Mouse (Mus musculus) MN1 (cell line): Measurements from ENCODE around the gene Prkch.
"Not testable (repeated sequence)": the region's sequence is repeated elsewhere in the genome, so short reads cannot be mapped to it uniquely, and the experiment has no call there.

ENCODE experiments used
- DNase-seq: peaks from one replicate; pipeline ENCODE4 v3.0.0-alpha.2; 2016; ENCODE audit warnings: low spot score

The Prkch gene

DNA sequence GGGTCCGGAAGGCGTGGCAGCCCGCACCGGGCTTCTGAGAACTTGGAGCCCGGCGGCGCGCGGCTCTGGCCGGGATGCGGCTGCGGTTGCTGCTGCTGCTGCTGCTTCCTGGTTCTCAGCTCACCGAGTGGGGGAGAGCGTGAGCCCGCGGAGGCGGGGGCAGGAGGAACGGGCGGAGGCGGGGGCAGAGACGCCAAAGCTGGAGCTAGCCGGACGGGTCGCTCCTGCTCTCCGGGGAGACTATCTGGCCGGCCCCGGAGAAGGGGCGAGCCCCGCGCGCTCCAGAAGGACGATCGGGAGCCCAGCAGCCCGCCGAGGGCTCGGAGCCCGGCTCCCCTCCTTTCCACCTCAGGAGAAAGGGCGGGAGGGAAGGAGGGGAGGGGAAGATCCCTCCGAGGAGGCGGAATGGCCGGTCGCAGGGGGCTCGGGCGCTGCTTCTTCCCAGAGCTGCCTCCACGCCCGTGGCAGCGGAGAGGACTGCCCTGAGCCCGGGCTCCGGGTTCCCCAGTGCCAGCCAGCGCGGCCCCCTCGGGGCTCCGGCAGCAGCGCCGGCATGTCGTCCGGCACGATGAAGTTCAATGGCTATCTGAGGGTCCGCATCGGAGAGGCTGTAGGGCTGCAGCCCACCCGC is at the start of gene Prkch:
Prkch (plus strand) TSS at position 187 of the 631 bp plus-strand sequence.
- no peak for DNase-seq

- no peak for DNase-seq
These were observed 47.0 kb upstream of the Prkch start for GRCm38 (mm10) chr12:73537499-73538138.

- not testable (repeated sequence) for DNase-seq
These were observed 46.5 kb upstream of the Prkch start for GRCm38 (mm10) chr12:73538139-73538508.

- no peak for DNase-seq
These were observed 45.4 kb upstream of the Prkch start for GRCm38 (mm10) chr12:73539151-73539550.

DNA sequence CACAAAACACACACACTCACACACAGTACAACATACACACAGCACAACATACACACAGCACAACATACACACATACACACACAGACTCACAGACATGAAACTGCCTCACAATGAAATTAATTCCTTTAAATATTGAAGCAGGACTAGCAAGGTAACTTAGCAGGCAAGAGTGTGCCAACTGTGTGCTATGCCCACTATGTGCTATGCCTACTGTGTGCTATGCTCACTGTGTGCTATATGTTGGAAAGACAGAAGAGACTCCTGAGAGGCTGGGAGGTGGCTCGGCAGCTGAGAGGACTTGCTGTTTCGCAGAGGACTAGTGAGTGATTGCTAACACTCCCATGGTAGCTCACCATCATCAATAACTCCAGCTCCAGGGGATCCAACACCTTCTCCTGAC is 44.2 kb upstream of the Prkch start:
- no peak for DNase-seq

DNA sequence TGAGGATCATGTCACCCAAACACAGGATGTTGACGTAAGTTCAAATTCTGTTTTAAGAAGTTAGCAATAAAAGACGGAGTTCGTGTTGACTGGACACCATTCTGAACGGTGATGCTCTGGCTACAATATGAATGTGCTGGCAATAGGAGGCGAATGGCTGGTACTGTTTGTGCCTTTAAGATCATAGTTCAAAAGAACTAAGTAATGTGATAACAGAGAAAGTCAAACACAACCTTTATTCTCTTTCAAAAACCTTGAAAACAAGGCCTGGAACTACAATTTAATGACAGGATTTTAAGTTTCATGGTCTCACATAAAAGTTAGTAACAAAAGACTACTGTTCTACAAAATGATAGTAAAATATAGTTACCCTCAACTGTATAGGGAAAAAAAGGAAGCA is 41.4 kb upstream of the Prkch start:
- no peak for DNase-seq

DNA sequence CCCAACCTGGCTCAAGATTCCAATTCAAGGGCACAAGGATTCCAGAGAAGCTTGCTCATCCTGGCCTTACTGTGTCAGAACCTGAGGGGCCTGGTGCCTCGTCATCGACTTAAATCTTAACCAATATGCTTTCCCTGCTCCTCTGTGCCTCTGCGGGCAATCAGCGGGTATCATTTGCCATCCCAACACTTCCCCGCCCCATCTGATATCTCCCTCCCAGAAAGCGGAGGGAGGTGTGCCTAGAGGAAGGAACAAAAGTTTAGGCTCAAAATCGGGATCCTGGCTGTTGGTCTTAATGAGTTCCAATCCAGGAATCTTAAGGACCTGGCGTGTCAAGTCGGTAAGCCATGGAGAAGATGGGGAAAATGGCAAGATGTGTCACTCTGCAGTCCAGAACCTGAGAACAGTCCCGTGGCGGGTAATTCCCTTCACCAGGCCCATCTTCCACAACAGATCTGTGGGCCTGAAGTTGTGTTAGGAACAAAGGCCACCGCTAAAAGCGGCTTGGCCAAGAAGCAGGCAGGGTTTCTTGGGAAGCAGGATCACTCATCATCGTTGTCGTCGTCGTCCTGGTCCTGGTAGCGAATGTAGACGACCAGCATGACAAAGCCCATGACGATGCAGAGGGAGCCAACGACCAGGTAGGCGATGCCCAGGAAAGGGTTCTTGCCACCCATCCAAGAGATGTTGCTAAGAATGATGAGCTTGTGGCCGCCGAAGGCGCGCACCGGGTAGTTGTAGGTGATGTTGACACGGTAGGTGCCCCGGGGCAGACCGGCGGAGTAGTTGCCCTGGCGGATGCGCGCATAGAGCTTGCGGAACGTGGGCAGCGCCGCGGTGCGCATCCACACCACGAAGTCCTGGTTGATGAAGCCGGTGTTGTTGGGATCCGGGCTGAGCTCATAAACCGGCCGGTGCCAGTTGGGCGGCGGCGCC is 39.6 kb upstream of the Prkch start:
- no peak for DNase-seq

DNA sequence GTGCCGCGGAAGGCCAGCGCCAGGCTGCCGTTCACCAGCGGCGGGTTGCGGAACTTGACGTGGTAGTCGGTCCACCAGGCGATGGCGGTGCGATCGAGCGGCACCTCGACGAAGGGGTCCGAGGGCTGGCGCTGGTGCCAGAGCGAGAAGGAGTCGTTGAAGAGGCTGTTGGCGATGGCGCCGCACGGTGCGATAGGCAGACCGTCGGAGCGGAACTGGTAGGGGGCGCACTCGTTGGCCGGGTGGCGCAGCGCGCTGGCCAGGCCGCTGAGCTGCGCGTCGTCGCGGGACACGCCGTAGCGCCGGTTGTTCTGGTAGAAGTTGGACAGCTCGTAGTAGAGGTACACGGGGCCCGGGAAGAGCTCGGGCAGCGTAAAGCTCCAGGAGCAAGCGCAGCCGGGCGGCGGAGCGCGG is 38.9 kb upstream of the Prkch start:
- DNase-seq: no peak

DNA sequence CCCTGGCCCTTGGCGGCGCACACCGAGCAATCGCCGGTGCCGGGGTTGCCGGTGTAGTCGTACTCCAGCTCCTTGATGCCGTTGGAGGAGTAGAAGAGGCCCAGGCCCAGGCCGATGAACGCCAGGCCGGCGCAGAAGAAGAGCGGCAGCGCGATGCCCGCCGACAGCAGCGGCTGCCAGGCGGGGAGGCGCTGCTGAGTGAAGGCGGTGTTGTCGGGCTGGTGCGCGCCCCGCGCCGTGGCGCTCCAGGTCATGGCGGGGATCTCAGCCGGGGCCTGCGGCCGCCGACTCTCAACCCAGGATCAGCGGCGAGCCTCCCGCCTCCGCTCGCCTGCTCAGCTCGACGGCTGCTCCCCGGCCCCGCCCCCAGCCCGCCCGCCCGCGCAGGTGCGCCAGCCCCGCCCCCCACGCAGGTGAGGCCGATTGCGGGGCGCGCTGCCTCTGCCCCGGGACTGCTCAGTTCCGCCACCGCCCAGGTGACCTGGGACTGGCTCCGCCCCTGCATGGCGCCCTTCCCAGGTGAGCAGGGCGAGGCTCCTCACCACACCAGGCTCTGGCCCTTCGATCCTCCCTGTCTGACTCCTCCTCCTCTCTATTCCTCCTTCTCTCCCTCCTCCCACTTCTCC is 38.4 kb upstream of the Prkch start, which contains the start of gene Tmem30b:
Tmem30b (minus strand) TSS at position 307 of the 626 bp plus-strand sequence.
- no peak for DNase-seq

- DNase-seq: no peak
These were observed 37.0 kb upstream of the Prkch start for GRCm38 (mm10) chr12:73547646-73548045.

DNA sequence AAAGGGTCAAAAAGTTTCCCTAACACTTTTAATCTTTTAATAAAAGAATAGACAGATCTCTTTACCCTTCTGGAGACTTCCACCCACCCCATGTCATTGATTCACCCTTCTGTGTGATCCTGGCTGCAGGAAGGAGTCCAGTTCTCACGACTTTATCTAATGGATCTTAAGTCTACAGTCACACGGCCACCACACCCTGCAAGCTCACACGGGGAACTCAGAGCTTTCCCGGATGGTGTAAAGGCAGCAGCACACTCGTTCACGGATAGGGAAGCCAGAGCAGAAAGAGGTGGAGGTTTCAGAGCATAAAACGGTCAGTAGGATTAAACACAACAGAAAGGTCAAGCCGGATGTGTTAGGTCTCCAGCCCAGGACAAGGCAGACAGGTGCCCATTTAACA is 36.3 kb upstream of the Prkch start:
- DNase-seq: no peak

- DNase-seq: peak; percentile 67
These were observed 30.4 kb upstream of the Prkch start for GRCm38 (mm10) chr12:73554155-73554554.

DNA sequence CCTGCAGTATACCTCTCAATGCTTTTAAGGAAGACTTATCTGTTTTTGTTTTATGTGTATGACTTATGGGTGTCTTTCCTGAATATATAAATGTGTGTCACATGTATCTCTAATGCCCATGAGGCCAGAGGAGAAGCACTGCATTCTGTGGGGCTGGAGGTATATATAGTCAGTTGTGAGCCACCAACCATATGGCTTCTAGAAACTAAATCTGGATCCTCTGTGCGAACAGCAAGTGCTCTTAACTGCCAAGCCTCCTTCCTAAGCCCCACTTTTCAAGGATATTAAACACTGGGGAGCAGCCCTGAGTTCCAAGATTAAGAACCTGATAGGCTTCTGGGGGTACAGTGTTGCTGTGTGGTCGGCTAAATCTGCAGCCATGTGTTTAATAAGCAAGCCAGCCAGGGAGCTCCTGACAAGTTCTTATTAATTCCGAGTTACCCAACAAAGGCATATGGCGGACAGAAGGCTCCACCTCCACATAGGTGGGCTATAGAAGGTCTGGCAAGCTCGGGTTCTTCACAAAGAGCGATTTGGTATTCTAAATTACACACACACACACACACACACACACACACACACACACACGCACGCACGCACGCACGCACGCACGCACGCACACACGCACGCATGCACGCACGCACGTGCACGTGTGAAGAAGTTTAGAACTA is 25.9 kb upstream of the Prkch start:
- no peak for DNase-seq

- DNase-seq: no peak
These were observed 24.5 kb upstream of the Prkch start for GRCm38 (mm10) chr12:73560091-73560490.

DNA sequence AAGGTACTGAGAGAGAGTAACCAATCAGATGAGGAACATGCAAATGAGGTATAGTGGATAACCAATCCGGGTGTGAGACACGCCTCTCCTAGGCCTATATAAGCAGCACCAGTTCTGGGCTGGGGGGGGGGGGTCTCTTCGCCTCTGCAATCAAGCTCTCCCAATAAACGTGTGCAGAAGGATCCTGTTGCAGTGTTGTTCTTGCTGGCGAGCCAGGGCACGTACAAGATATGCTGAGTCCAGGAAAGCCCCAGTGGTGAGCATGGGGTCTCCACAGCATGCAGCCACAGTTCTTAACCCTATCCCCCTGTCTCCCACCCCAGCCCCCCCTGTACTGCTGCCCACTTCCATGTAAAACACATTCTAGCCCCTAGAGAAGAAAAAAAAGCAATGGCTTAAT is 21.5 kb upstream of the Prkch start:
- not testable (repeated sequence) for DNase-seq

DNA sequence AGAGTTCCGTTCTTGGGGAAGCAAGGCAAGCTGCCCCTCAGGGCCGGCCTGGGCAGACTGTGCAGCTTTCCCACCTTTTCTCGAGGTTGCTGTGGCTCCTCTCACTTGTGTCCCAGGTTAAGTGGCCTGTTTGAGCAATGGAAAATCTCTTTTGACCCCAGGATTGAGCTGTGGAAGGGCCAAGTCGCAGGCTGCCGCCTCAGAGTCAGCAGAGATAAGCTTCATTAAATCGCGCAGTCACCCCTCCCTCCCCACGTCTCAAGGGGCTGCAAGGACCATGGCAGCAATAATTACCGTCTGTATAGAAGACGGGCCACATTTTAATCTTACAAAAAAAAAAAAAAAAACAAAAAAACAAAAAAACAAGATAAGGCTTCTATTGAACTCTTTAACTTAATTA is 20.4 kb upstream of the Prkch start:
- no peak for DNase-seq

GRCm38 (mm10) chr12:73564795-73565619 is 19.6 kb upstream of the Prkch start:
- DNase-seq: peak; percentile 27

GRCm38 (mm10) chr12:73565620-73565969 is 19.0 kb upstream of the Prkch start:
- no peak for DNase-seq

DNA sequence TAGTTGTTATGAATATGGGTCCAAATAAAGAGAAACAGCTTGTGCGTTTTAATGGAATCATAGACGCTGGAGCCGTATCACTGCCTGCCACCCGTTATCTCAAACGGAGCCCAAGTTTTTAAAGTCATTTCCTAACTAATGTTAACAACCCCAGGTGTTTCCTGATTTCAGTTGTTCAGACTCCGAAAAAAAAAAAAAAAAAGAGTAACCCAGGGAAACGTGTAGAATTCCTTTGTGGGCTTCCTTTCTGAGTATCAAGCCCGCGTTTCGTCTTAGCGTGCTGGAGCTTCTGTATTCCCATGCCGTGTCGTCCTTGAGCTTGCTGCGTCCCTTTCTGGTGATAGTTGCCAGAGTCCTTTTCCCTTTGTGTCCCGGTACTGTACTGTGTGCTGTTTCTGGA is 10.0 kb upstream of the Prkch start:
- no peak for DNase-seq

DNA sequence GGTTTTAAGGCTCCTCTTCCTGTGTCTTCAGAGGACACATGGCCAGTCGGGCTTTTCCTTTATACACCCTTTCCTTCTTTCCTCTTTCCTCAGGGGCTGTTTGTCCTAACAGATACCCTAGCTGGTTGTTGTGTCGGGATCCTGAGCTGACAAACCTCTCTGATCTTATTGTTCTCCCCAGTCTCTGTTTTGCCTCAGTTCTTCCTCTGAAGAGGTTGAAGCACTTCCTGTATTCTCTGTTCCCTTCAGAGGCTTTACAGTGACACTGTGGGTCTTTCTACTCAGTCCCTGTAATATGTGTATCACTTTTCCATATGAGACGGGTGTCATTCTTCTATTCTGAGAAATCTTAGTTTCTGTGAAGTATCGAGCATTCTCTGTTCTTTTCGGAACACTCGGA is 6.5 kb upstream of the Prkch start:
- no peak for DNase-seq

DNA sequence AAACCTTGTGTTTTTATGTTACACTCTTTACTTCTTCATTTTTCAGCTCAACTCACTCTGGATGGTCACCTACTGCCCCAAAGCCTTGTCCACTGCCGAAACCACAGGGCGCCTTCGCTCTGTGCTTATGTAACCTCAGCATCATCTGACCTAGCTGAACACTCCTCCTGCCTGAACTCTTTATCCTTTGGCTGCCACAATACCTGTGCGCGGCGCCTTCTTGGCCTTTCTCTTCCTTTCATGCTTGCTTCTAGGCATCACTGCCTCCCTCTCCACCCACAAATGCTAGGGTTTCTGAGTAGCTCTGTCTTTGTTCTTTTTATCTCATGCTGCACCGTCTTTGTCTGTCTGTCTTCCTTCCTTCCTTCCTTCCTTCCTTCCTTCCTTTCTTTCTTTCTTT is 3.8 kb upstream of the Prkch start:
- DNase-seq: no peak
